Mouse (Mus musculus): Measurements from ENCODE around the gene Ppp1r14c.

GRCm38 (mm10) chr10:3513947-3514346, 148.1 kb downstream of the Ppp1r14c start:
- TF ChIP-seq CTCF (IDR thresholded peaks at IDR 0.05; ENCODE audit: low read depth): no peak
- TF ChIP-seq EP300 (optimal IDR thresholded peaks at IDR 0.05): no peak

Data from stomach, postnatal 0 days (tissue).